Mouse (Mus musculus): Measurements from ENCODE around the gene Gabbr2.

Gabbr2 gene

DNA sequence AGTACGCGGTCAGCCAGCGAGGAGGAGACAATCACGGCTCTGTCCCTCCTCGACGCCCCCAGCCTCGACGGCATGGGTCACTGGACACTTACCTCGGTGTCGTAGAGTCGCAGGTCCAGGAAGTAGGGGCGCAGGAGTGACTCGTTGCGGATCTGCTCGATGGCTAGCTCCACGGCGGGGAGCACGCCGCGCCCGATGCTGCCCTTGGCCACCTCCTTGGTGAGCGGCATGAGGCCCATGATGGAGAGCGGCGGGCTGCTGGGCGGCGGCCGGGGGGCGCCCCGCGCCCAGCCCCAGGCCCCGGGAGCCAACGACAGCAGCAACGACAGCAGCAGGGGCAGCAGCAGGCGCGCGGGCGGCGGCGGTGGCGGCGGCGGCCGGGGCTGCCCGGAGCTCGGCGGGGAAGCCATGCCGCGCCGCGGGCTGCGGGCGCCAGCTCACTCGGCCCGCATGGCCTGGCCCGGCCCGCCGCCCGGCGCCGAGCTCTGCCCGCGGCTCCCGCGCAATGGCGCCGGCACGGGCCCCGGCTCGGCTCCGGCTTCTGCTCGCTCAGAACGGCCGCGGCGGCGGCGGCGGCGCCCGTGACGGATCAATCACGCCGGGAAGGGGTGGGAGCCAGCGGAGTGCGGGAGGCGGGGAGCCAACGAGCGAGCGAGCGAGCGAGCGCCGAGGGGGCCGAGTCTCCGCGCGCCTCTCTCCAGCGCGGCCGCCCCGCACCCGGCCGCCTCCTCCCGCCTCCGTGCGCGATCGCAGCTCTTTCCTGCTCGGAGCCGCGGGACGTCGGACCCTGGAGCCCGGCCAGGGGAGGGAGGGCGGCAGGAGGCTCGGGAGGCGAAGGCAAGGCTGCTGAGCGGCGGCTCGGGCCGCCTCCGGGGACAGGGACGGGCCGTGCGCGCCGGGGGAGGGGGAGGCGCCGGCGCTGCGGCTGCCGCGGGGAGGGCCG is at the start of gene Gabbr2:
Gabbr2 (minus strand) TSS at position 858 of the 943 bp plus-strand sequence.
- DNase-seq: peak; percentile 75

DNA sequence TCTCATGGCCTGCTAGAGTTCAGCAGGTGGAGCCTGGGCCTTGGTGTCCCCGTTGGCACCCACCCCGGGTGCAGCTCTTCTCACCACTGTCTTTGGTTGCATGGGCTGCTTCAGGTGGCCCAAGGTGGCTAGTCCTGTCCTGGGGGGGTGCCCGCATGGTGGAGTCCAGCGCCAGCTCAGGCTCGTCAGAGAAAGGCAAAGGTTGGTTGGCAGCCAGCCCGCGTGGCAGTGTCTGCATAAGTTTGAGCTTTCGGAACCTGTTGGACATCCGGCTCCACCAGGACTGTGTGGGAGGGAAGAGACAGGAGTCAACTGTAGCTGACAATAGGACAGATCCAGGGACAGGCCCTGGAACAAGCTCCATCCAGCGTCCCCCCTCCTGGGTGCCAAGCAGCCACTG is 47.9 kb upstream of the Gabbr2 start:
- DNase-seq: no peak

DNA sequence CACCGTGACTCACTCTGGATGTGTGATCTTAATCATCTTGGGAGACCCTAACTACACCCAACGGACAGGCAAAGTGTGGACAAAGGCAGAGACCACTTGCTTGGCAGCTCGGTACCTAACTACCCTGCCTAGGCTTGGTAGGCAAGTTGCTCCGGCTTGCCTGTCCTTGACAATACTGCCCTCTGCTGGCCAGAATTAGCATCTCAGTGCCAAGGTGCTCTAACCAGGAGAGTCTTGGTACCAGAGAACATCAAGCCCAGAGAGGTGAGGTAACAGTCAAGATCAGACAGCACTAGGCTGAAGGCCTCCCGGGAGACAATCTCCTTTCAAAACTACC is 45.6 kb upstream of the Gabbr2 start:
- DNase-seq: peak; percentile 87

DNA sequence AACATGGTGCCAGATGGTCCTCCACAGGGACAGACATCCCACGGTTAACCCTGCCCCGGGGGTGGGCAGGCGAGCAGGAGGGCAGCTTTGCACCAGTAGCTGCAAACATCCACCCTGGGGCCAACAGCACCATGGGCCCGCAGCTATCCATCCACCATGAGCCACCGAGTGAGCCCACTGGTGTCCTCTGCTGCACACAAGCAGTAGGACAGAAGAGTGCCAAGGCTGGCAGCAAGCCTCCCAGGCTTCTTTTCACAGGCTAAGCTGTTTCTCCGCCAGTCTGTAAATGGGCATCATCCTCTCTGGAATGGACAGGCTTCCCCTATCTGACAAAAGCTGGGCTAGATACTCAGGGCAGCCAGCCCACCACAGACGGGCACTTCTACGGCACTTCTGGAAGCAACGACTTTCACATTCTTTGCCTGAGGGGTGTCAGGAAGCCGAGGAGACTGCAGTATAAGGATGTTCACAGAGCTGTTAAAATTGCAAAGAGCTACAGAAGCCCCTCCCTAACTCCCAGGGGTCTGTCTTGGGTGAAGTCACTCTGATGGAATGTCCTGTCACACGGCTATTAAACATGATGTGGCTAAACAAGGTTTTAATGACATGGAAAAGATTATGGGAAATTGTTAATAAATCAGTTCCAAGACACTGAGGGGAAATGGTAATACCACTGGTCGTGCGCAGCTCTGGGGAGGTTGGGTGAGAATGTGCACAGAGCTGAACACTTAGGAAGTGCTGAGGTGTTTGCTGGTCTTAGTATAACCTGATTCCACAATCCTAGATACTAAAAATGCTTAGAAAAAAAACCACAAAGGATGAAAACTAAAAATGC is 45.0 kb upstream of the Gabbr2 start:
- DNase-seq: peak; percentile 58

DNA sequence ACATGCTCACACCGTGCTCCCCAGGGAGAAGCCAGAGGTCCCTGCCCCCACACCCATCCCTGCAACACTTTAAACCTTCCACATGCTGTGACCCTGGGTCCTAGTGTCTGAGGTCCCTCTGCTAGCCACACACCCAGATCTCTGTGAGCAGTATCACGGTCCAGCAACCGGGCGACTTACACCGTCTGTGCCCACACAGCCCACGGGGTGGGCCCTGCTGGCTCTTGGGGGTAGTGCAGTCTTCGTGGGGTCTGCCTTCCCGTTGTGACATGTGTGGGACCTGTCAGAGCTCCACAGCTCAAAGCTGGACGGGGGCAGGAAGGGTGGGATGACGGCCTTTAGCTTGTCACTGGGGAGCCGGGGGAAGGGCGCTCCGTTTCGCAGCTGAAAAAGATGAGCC is 43.9 kb upstream of the Gabbr2 start:
- DNase-seq: peak; percentile 57

DNA sequence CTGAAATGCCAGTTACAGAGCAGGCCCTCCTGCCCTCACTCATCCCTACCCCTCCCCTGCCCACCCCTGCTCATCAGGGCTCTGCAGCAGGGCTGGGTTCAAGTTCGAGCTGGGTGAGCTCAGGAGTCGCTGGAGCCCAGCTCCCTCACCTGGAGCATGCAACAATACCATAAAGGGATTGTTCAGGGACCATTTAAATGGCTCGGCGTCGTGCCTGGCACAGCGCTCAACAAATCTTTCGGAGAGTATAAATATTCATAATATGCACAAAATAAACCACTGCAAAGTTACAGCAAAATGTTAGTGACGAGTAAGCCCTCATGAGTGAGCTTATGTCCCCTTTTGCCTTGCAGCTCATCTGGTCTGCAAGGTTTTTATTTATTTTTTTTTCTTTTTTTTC is 40.5 kb upstream of the Gabbr2 start:
- DNase-seq: no peak

DNA sequence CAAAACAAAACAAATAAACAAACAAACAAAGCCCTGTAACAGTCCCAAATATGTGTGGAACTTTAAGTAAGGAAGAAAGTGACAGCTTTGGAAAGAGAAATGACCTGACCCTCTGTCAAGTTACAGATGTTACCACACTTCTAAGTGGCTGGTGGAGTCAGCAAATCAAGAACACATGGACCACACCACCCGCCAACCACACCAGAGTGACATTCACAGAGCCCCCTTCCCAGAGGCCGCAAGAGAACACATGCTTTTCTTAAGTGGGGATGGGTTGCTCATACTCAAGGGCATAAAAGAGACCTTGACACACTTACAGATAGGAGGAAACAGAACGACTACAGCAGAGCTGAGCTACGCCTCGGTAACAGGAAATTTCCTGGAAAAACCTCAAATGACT is 37.1 kb upstream of the Gabbr2 start:
- DNase-seq: no peak

DNA sequence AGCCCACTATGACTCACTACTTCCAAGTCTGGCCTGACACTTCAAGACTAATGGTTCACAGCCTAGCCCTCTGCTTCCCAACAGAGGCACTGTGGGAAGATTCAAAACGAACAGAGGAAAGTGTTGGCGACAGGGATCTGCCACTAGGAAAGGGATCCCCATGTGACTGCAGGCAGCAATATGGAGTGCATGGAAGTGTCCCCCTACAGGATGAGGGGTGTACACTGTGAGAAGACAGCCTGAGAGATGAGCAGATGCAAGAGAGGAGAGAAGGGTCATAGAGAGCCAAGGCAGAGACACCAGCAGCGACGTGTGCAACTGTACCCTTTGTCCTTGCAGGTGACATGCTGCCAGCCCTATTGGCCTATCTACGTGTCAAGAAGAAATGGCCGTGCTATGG is 32.3 kb upstream of the Gabbr2 start:
- DNase-seq: no peak

DNA sequence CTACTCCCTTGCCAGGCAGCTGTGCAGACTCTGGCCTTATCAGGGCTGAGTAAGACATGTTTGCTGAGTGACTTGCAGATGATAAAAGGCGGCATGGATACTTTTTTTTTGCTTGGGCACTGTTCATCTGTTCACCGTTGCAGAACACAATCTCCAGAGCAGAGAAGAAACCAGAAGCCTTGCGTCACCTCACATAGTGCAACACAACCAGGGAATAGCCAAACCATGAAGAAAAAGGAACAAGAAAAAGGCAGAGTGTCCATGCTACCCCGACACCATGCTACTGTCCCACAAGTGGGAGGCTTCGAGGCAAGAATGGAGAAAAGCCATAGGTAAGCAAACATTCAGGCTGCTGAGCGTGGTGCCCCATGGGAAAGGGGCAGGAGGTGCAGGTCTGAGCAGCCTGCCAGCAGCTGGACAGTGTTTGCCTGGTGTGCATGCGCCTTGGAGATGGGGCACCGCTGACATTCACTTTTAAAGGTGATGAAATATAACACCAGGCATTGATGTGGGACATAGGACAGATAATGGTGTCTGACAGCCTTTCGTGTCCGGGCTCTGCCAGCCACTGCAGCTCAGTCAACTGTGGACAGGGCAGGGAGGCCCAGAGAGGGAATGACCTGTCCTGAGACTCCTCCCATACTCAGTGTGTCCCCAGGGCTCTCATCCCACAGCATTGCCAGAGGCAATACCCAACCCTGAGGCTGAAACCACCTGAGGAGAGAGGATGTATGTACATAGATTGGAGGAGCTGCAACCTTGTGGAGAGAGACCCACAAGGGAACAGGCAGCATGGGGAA is 31.3 kb upstream of the Gabbr2 start:
- DNase-seq: no peak

DNA sequence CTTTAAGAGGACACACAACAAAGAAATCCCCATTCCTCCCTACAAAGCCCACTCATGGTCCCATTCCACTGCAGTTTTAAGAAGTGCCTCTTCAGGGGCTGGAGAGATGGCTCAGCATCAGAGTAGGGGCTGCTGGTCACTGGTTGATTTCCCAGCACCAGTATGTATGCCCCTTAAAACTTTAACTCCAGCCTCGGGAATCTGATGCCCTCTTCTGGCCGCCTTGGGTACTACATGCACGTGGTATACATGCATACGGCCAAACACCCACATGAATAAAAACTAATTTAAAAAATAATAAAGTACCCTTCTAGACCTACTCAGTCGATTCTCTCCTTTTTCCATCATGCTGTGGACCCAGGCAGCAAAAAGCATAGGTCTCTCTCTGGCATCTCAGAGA is 28.9 kb upstream of the Gabbr2 start:
- DNase-seq: peak; percentile 60

DNA sequence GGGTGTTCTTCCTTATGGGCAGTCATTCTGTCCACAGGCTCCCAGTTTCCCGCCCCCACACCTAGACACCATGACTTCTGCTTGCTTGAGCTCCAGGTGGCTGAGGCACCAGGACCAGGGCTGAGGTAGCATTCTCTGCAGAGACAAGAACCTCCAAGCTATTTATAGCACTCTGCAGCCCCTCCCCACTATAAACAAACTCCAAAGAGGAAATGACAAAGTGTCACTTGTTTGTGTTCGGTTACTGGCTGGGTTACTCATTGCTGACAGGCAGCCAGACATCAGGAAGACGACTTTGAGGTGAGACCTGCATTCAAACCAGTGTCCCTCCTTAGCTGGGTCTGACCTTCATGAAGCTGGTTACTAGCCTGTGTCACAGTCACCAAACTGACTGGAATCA is 23.5 kb upstream of the Gabbr2 start:
- DNase-seq: no peak

DNA sequence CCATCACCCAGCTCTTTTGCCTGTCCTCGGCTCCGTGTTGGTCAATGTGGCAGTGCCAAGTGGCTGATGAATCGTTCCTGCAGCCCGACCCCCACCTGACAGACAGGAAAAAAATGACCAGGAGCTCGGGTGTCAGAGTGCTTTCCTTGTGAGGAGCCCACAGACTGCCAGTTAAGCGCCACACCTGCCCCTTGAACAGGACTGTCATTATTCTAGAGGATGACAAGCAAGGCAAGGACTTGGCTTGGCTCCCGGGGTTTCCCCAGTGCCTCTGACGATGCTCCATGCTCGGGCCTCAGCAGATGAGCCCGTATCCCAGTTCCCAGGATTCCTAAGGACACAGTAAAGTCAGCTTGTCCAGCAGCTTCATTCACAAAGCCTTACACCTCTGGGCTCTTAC is 20.8 kb upstream of the Gabbr2 start:
- no peak for DNase-seq

DNA sequence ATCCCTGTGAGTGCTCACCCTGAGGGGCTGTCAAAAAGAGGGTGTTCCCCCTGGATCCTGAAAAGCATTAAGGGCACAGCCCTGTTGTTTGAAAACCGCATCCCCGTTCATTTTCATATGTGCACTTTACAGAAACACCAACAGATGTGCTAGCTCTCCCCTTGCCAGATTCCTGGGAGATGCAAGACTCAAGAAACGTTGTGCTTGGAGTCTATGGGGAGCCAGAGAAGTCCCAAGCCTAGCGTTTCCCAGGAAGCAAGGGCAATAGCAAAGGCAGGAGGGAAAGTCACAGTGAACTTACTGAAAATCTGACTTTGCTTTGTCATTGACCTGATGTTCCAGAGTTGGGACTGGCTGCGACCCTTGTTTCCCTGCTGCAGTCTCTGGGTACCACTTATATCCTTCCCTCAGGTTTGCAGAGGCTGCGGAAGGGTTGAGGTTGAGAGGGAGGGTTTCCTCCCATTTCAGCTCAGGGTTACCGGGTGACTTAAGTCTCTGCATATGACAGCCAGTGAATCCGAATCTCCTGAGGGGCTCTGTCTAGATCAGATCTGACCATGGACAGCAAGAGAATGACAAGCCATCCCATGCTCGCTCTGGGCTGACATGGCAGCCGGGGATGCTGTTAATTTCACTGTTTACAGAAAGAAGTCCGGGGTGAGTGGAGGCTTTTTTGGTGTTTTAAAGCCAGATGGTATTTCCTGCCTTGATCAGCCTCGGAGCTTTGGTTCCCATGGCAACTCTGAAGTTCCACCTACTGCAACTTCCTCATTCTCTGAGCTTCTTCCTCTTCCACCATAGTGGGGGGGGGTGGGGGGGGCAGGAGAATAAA is 18.9 kb upstream of the Gabbr2 start:
- DNase-seq: no peak

DNA sequence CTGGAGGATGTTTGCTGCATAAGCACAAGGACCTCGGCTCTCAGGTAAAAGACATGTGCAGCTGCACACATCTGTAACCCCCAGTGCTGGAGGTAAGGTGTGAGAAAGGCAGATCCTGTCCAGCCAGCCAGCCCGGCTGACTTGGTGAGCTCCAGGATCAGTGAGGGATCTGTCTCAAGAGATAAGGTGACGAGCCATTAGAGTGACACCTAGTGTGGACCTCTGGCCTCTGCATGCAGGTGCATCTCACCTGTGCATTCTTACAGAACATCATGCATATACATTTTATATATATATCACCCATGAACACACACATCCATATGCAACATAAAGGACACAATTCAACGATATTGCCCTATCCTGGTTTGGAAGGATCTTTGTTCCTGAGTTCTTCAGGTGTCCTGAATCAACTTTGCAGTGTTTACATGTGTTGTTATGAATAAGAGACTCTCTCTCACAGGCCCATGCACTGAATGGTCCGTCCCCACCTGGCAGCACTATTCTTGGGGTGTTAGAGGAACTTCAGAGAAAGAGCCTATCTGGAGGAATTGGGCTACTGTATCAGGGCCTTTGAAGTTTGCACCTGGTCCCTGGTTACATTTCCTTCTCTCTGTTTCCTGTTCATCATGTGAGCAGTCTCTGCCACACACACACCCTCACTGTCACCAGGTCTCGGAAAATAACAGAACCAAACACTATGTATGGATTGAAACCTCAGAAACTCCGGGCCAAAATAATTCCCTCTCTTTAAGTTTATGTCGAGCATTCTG is 9.1 kb upstream of the Gabbr2 start:
- no peak for DNase-seq

DNA sequence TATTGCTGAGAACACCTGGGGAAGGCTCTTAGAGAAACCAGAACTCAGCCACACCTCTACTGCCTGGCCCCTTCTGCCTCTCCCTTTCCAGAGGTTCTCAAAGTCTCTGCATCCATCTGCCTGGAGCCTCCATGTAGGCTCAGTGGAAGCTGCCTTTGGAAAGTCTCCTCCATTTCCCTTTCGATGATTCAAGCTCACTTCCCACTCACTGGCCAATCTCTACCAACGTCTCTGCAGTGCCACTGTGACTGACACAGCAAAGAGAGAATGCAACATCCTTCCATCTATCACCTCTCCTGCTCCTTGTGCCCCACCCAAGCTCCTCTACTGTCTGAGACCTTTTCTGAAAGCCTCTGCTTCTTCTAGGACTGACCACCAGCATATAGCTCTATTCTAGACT is 6.3 kb upstream of the Gabbr2 start:
- DNase-seq: no peak

DNA sequence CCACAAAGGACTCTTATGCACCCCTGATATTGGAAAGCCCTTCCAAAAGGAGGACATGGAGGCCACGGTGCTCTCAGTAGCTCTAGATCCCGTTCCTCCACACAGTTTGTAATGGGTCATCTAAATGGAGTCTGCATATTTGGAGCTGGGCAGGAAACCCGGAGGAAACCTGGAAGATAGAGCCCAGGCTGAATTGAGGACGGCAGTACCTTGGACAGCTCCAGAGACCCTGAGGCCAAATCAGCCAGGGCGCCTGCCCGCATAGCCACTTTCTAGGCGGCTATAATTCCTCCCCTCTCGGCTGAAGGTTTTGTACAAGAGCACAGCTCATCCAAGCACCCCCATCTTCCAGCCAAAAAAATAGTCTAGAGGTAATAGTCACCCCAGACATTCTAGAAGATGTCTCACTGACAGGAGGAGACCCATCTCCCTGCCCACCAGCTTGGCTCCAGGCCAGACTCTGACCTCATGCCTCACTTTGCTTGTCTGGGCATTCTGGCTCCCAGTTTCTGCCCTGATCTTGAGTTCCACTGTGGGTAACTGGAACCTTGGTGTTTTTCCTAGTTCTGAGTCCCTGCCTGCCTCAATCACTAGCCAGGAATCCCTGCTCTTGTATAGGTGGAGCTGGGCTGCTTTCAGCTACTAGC is 1.3 kb upstream of the Gabbr2 start:
- DNase-seq: peak; percentile 80

DNA sequence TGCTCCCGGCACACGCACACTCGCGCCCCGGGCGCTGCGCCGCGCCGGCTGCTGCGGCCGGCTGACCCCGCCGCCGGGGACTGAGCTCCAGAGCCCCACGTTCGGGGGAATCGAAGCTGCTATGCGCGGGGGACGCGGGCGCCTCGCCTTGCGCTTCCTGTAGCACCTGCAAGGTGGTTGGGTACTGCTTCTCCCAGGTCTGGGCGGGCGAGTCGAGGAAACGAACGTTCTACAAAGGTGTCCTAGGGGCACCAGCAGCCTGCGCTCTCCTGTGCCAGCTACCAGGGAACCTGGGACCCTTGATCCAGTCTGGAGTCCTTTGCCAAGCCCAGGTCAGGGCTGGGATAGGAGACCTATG is 265 bp upstream of the Gabbr2 start:
- no peak for DNase-seq

DNA sequence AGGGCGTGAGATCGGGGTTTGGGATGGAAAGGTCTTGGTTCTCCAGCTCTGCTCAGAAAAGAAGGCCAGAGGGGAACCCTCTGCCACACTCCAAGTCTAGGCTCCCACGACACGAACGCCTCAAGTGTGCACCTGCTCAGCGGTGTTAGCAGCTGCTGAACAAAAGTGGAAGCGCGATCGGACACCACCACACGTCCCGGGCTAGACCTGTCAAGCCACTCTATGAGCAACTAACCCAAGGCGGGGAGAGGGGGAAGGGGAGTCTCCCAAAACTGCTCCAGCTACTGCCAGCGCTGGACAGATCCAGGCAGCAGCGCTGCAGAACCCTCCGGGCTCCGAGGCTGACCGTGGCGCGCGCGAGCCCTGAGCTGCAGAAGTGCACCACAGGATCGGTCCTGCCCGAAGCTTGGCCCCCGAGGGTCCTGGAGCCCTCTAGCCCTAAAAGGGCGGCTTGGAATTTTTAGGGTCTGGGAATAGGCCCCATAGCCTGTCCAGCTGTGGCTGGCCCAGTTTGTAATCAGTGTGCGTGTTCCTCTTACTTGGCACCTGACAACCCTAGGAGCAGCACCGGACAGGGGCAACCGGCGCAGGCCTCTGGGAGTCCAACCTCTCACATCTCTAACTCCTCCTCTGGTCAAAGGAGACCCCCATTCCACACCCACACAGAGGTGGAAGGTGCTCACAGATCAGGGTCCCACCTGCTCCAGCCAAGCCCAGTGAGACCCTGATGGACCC is 1.2 kb downstream of the Gabbr2 start:
- no peak for DNase-seq

DNA sequence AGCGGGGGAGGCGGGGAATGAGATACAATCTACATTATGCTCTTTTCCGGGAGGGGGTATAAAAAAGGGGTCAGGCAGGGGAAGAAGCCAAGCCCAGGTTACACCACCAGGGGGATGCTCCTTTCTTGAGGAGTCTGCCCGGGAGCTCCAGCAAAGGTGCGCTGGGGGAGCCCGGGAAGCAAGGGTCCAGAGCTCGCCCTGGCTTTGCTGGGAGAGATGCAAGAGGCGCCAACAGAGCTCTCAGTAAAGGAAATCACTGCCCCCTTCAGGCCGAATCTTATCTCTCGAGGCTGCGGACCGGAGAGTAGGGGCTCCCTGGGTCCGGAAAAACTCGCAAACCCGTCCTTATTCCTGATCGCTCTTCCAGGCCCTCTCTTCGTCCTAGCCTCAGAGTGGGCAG is 1.8 kb downstream of the Gabbr2 start:
- peak; percentile 84 for DNase-seq

DNA sequence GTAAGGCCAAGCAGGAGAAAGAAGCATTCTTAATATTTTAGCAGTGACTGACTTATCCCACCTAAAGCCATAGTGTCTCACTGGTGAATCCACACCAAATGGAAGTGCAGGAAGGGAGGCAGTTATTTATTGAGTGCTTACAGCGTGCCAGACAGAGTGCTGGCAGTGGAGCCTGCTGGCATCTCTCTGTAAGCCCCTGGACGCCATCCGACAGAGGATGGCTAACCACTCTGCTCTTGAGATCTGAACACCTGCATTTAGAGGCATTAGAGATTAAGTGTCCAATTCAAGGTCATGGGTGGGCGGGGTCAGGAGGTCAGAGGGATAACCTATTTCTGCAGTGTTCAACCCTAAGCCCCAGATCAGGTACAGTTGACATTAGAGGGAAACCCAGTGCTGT is 2.8 kb downstream of the Gabbr2 start:
- DNase-seq: no peak

All from retina, postnatal 1 day (tissue).